Mouse (Mus musculus): ENCODE data around the gene Magohb.

GRCm38 (mm10) chr6:131304776-131305175, 11.7 kb upstream of the Magohb start:
- TF ChIP-seq CTCF (IDR thresholded peaks at IDR 0.05; ENCODE audit: low read depth) = no peak
- no peak for TF ChIP-seq EP300 (IDR thresholded peaks at IDR 0.05; ENCODE audit: low read depth)
